Mouse (Mus musculus): Measurements from ENCODE around the gene Psmd11. TPM values are rescaled to one million over a fixed set of nuclear protein-coding genes. Genes with fewer than 3 reads are reported as not detected.
A peak's percentile ranks its signal among the peaks of the same experiment; 100 is the strongest.

The Psmd11 gene
- polyA plus RNA-seq, 1 experiment = 24.9 TPM

DNA sequence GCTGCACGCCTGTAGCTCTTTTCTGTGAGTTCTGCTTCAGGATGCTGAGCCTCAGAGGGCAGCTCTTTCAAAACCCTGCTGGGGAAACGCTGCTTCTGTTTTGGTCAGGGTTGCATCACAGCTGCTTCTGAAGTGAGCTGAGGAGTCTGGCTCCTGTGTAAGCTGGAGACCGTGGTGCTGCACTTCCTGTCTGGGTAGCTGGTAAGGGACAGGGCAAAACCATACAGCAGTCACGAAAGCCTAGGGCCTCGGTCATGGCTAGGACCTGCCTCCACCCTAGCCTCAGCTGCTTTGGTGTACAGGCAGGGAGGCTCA lies 61.4 kb downstream of the Psmd11 start:
- H3K27ac ChIP-seq (ENCODE audit: insufficient read depth, low read depth, low read length) = peak overlapping the region; percentile 49; the same call in 1 of the 2 replicates
- H3K36me3 ChIP-seq (ENCODE audit: control insufficient read depth, insufficient read depth, low read length) = peaks cover 3% of the 10 kb centered on the region; the same call in 1 of the 2 replicates
- WGBS = 62% methylated on average over 5 of the region's 5 CpGs
- H3K27me3 ChIP-seq (ENCODE audit: control insufficient read depth, insufficient read depth, low read length) = no peaks in the 10 kb centered on the region
- no peaks in the 10 kb centered on the region; the same call in 1 of the 2 replicates for H3K4me1 ChIP-seq (ENCODE audit: control insufficient read depth, insufficient read depth, insufficient read length, low read length)
- H3K4me3 ChIP-seq (ENCODE audit: low read depth, low read length) = no peak overlapping the region
- TF ChIP-seq CTCF (IDR thresholded peaks at IDR 0.05; ENCODE audit: extremely low read depth, insufficient read length, insufficient replicate concordance, low read depth, low read length) (no peak), POLR2A (IDR thresholded peaks at IDR 0.05; ENCODE audit: low read depth, low read length) (no peak)

DNA sequence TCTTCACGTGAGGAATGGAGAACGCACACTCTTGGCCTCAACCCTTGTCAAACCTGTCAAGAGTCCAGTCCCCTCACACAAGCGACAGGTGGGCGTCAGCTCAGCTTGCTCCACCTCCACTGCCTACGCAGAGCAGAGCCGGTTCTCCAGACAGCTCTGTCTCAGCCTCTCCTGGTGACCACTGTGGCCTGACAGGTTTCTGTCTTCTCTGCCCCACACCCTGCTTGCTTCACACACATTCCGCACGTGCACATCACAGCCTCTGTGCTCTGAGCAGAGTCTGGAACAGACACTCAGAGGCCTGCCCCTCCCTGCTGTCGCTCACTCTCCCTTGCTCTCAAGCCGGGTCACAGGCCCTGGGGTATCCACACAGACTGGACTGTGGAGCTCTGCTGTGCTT lies 62.4 kb downstream of the Psmd11 start:
- TF ChIP-seq POLR2A (IDR thresholded peaks at IDR 0.05; ENCODE audit: low read depth, low read length) = no peak
- WGBS = 84% methylated on average over 10 of the region's 10 CpGs

DNA sequence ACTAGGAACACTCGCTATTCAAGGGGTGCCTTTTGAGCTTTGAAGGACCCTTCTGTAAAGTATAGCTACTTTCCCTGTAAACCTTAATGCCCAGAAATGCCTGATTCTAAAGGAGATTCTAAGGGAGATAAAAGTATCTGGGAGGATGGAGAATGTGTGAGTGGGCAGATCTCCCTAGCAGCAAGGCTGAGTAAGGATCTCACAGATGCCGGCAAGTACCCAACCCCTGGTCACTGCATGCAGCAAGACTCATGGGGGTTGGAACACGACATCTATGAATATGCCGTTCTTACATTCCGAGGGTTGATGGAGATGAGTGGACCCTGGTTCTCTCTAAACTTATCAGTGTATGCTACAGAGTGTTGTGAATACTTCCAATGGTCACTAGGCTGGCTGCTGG lies 64.8 kb downstream of the Psmd11 start:
- WGBS = 95% methylated on average over 5 of the region's 5 CpGs
- Histone ChIP-seq H3K36me3 (ENCODE audit: control insufficient read depth, insufficient read depth, low read length) (peaks cover 11% of the 10 kb centered on the region), H3K4me1 (ENCODE audit: control insufficient read depth, insufficient read depth, insufficient read length, low read length) (no peaks in the 10 kb centered on the region; the same call in 1 of the 2 replicates), H3K4me3 (ENCODE audit: low read depth, low read length) (no peak overlapping the region), H3K27ac (ENCODE audit: insufficient read depth, low read depth, low read length) (no peak overlapping the region), H3K27me3 (ENCODE audit: control insufficient read depth, insufficient read depth, low read length) (no peaks in the 10 kb centered on the region)
- no peak for TF ChIP-seq POLR2A (IDR thresholded peaks at IDR 0.05; ENCODE audit: low read depth, low read length)
- no peak for TF ChIP-seq CTCF (IDR thresholded peaks at IDR 0.05; ENCODE audit: extremely low read depth, insufficient read length, insufficient replicate concordance, low read depth, low read length)

More for the DNA sequence above, 62.4 kb downstream of the Psmd11 start:
- no peak overlapping the region for H3K27ac ChIP-seq (ENCODE audit: insufficient read depth, low read depth, low read length)
- no peaks in the 10 kb centered on the region; the same call in 1 of the 2 replicates for H3K4me1 ChIP-seq (ENCODE audit: control insufficient read depth, insufficient read depth, insufficient read length, low read length)
- no peaks in the 10 kb centered on the region for H3K27me3 ChIP-seq (ENCODE audit: control insufficient read depth, insufficient read depth, low read length)
- peaks cover 7% of the 10 kb centered on the region; the same call in 1 of the 2 replicates for H3K36me3 ChIP-seq (ENCODE audit: control insufficient read depth, insufficient read depth, low read length)
- H3K4me3 ChIP-seq (ENCODE audit: low read depth, low read length) = no peak overlapping the region

- no peak for TF ChIP-seq CTCF (IDR thresholded peaks at IDR 0.05; ENCODE audit: extremely low read depth, insufficient read length, insufficient replicate concordance, low read depth, low read length)
- no peak for TF ChIP-seq POLR2A (IDR thresholded peaks at IDR 0.05; ENCODE audit: low read depth, low read length)
Observed at GRCm38 (mm10) chr11:80494852-80495251, 66.4 kb downstream of the Psmd11 start.

GRCm38 (mm10) chr11:80495972-80496371 lies 67.6 kb downstream of the Psmd11 start:
- TF ChIP-seq CTCF (IDR thresholded peaks at IDR 0.05; ENCODE audit: extremely low read depth, insufficient read length, insufficient replicate concordance, low read depth, low read length) (no peak), POLR2A (IDR thresholded peaks at IDR 0.05; ENCODE audit: low read depth, low read length) (no peak)
- Histone ChIP-seq H3K4me3 (ENCODE audit: low read depth, low read length) (no peak overlapping the region), H3K4me1 (ENCODE audit: control insufficient read depth, insufficient read depth, insufficient read length, low read length) (no peaks in the 10 kb centered on the region), H3K27ac (ENCODE audit: insufficient read depth, low read depth, low read length) (no peak overlapping the region), H3K27me3 (ENCODE audit: control insufficient read depth, insufficient read depth, low read length) (no peaks in the 10 kb centered on the region), H3K36me3 (ENCODE audit: control insufficient read depth, insufficient read depth, low read length) (peaks cover 8% of the 10 kb centered on the region)
- WGBS = 94% methylated on average over 6 of the region's 6 CpGs

More at GRCm38 (mm10) chr11:80494852-80495251, 66.4 kb downstream of the Psmd11 start:
- 86% methylated on average over 9 of the region's 9 CpGs for WGBS
- Histone ChIP-seq H3K4me3 (ENCODE audit: low read depth, low read length) (no peak overlapping the region), H3K27ac (ENCODE audit: insufficient read depth, low read depth, low read length) (no peak overlapping the region), H3K36me3 (ENCODE audit: control insufficient read depth, insufficient read depth, low read length) (peaks cover 8% of the 10 kb centered on the region), H3K4me1 (ENCODE audit: control insufficient read depth, insufficient read depth, insufficient read length, low read length) (no peaks in the 10 kb centered on the region), H3K27me3 (ENCODE audit: control insufficient read depth, insufficient read depth, low read length) (no peaks in the 10 kb centered on the region)

DNA sequence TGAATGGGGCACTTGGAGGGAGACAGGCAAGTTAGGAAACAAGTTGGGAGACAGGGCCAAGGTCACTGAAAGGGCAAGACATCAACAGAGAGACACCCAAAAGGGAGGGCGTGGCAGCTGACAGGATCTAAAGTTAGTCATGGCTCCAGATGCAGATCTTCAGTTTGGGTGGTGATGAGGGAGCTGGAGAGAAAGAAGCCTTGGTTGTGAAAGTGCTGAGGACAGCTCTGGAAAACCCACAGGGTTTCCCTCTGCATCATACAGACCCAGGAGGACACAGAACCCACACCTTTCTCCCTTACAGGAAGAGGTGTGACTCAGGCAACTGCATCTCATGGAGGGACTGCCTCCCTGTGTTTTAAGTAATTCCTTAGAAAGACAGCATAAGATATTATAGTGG lies 68.2 kb downstream of the Psmd11 start:
- Histone ChIP-seq H3K4me3 (ENCODE audit: low read depth, low read length) (no peak overlapping the region), H3K4me1 (ENCODE audit: control insufficient read depth, insufficient read depth, insufficient read length, low read length) (no peaks in the 10 kb centered on the region), H3K36me3 (ENCODE audit: control insufficient read depth, insufficient read depth, low read length) (peaks cover 8% of the 10 kb centered on the region), H3K27ac (ENCODE audit: insufficient read depth, low read depth, low read length) (no peak overlapping the region), H3K27me3 (ENCODE audit: control insufficient read depth, insufficient read depth, low read length) (no peaks in the 10 kb centered on the region)
- WGBS = 93% methylated on average over 1 of the region's 1 CpGs
- TF ChIP-seq CTCF (IDR thresholded peaks at IDR 0.05; ENCODE audit: extremely low read depth, insufficient read length, insufficient replicate concordance, low read depth, low read length) (no peak), POLR2A (IDR thresholded peaks at IDR 0.05; ENCODE audit: low read depth, low read length) (no peak)

DNA sequence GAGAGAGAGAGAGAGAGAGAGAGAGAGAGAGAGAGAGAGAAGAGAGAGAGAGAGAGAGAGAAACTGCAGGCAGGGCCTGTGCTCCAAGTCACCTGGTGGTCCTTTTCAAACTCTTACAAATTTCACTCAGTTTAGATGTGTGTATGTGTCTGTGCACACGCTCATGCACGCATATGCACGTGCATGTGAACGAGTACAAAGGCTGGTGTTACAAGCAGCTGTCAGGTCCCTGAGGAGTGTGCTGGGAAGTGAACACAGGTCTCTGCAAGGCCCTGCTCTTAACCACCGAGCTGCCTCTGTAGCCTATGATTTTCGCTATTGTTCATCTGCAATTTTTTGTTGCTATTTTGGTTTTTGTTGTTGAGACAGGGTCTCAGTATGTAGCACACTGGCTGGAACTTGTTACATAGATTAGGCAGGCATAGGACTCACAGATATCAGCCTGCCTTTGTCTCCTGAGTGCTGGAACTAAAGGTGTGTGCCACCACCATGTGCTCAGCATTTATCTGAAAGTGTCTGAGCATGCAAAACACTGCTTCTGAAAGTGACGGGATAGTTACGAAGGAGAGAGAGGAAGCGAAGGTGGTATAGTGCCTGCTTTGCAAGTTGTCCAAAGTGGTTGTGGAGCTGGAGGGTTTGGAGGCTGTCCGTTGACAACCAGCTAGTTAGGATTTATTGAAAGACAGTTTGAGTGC lies 69.0 kb downstream of the Psmd11 start:
- no peak overlapping the region for H3K4me3 ChIP-seq (ENCODE audit: low read depth, low read length)
- no peak overlapping the region for H3K27ac ChIP-seq (ENCODE audit: insufficient read depth, low read depth, low read length)
- H3K4me1 ChIP-seq (ENCODE audit: control insufficient read depth, insufficient read depth, insufficient read length, low read length) = no peaks in the 10 kb centered on the region
- 83% methylated on average over 10 of the region's 10 CpGs for WGBS
- H3K27me3 ChIP-seq (ENCODE audit: control insufficient read depth, insufficient read depth, low read length) = no peaks in the 10 kb centered on the region
- peaks cover 8% of the 10 kb centered on the region for H3K36me3 ChIP-seq (ENCODE audit: control insufficient read depth, insufficient read depth, low read length)
- no peak for TF ChIP-seq CTCF (IDR thresholded peaks at IDR 0.05; ENCODE audit: extremely low read depth, insufficient read length, insufficient replicate concordance, low read depth, low read length)
- TF ChIP-seq POLR2A (IDR thresholded peaks at IDR 0.05; ENCODE audit: low read depth, low read length) = no peak
